Mouse (Mus musculus): ENCODE measurements around the gene Txn1.

The Txn1 gene

GRCm38 (mm10) chr4:57902619-57903018, 53.6 kb downstream of the Txn1 start:
- no peak for DNase-seq (ENCODE audit: extremely low spot score, low read depth, low spot score)

GRCm38 (mm10) chr4:57901210-57901609, 55.0 kb downstream of the Txn1 start:
- peak; percentile 26 for DNase-seq (ENCODE audit: extremely low spot score, low read depth, low spot score)

- DNase-seq (ENCODE audit: extremely low spot score, low read depth, low spot score), result no peak
Measured at GRCm38 (mm10) chr4:57896631-57897030, 59.6 kb downstream of the Txn1 start.

GRCm38 (mm10) chr4:57895902-57896301, 60.3 kb downstream of the Txn1 start:
- DNase-seq (ENCODE audit: extremely low spot score, low read depth, low spot score), result no peak

GRCm38 (mm10) chr4:57895140-57895539, 61.1 kb downstream of the Txn1 start:
- DNase-seq (ENCODE audit: extremely low spot score, low read depth, low spot score), result no peak
